Mouse (Mus musculus) embryonic facial prominence, embryonic 15.5 days (tissue): ENCODE results near the gene Cbfb. TPM values are rescaled to one million over a fixed set of nuclear protein-coding genes. Genes with fewer than 3 reads are reported as not detected.
"Not testable (repeated sequence)": the region's sequence is repeated elsewhere in the genome, so short reads cannot be mapped to it uniquely, and the experiment has no call there.

Experiments used
- ATAC-seq: fragments of 200-750 bp; cut with Nextera tagmentation; 2 replicates; pipeline ENCODE4 v1.8.0; 2017; ENCODE audit warnings: low read depth, moderate TSS enrichment; ENCODE audit not compliant: insufficient number of reproducible peaks, low FRiP score, low TSS enrichment
- H3K27ac ChIP-seq: fragments of 300-500 bp; sonication (generic); replicated peaks from 2 replicates; pipeline ENCODE4 v1.5.1; 2015; ENCODE audit warnings: mild to moderate bottlenecking, inconsistent platforms
- H3K27me3 ChIP-seq: fragments of 300-500 bp; sonication (generic); 2 replicates; pipeline ENCODE4 v1.6.1; 2015; ENCODE audit warnings: inconsistent platforms
- H3K36me3 ChIP-seq: fragments of 300-500 bp; sonication (generic); 2 replicates; pipeline ENCODE4 v1.6.1; 2015; ENCODE audit warnings: mild to moderate bottlenecking, inconsistent platforms
- H3K4me1 ChIP-seq: fragments of 300-500 bp; sonication (generic); 2 replicates; pipeline ENCODE4 v1.6.1; 2015; ENCODE audit warnings: inconsistent platforms
- H3K4me2 ChIP-seq: fragments of 300-500 bp; sonication (generic); replicated peaks from 2 replicates; pipeline ENCODE4 v1.6.1; 2015; ENCODE audit warnings: mild to moderate bottlenecking, inconsistent platforms
- H3K4me3 ChIP-seq: fragments of 300-500 bp; sonication (generic); replicated peaks from 2 replicates; pipeline ENCODE4 v1.5.1; 2015; ENCODE audit warnings: mild to moderate bottlenecking, inconsistent platforms
- H3K9ac ChIP-seq: fragments of 300-500 bp; sonication (generic); 2 replicates; pipeline ENCODE4 v1.6.1; 2015; ENCODE audit warnings: inconsistent platforms
- H3K9me3 ChIP-seq: fragments of 300-500 bp; sonication (generic); replicated peaks from 2 replicates; pipeline ENCODE4 v1.6.1; 2016; ENCODE audit warnings: inconsistent platforms
- WGBS: fragments of 180-500 bp; shearing (Covaris S2); methylation state at CpG from one replicate; pipeline ENCODE4 v1.1.7; 2015; 5-methylcytosine and 5-hydroxymethylcytosine counted together
- polyA plus RNA-seq: library from polyadenylated mRNA; unstranded; fragments of >200 nt; fragmentation: Nextera tagmentation; extraction: Ambion mirVana; gene quantifications from 2 replicates; pipeline ENCODE4 v1.2.1, GENCODE M21; 2015

Cbfb gene
- polyA plus RNA-seq, 1 experiment from 2014 or later = 79.1 TPM

GRCm38 (mm10) chr8:105225272-105225593 is 54.8 kb downstream of the Cbfb start:
- H3K9ac ChIP-seq = peak overlapping the region; percentile 82
- H3K4me2 ChIP-seq = peak overlapping the region; percentile 79
- peak overlapping the region; percentile 84 for H3K4me3 ChIP-seq
- no peaks in the 10 kb centered on the region for H3K36me3 ChIP-seq
- ATAC-seq = no peak
- no peaks in the 10 kb centered on the region for H3K27me3 ChIP-seq
- peaks cover 16% of the 10 kb centered on the region for H3K4me1 ChIP-seq
- no peaks in the 10 kb centered on the region for H3K9me3 ChIP-seq
- peak overlapping the region; percentile 91 for H3K27ac ChIP-seq
- 0% methylated on average over 27 of the region's 27 CpGs for WGBS

- no peaks in the 10 kb centered on the region for H3K36me3 ChIP-seq
- no peak overlapping the region for H3K27ac ChIP-seq
- no peak for ATAC-seq
- H3K4me3 ChIP-seq = peak overlapping the region; percentile 84
- H3K27me3 ChIP-seq = no peaks in the 10 kb centered on the region
- H3K4me2 ChIP-seq = peak overlapping the region; percentile 79
- H3K9me3 ChIP-seq = no peaks in the 10 kb centered on the region
- WGBS = 25% methylated on average over 6 of the region's 6 CpGs
- peaks cover 16% of the 10 kb centered on the region for H3K4me1 ChIP-seq
- H3K9ac ChIP-seq = peak overlapping the region; percentile 82; the same call in 1 of the 2 replicates
These were observed 55.4 kb downstream of the Cbfb start for GRCm38 (mm10) chr8:105225917-105226316.

- no peaks in the 10 kb centered on the region for H3K9me3 ChIP-seq
- H3K36me3 ChIP-seq = peaks cover 18% of the 10 kb centered on the region
- no peak overlapping the region for H3K27ac ChIP-seq
- no peaks in the 10 kb centered on the region for H3K4me1 ChIP-seq
- H3K4me3 ChIP-seq = no peak overlapping the region
- H3K4me2 ChIP-seq = no peak overlapping the region
- no peak overlapping the region for H3K9ac ChIP-seq
- 78% methylated on average over 12 of the region's 12 CpGs for WGBS
- no peak for ATAC-seq
- H3K27me3 ChIP-seq = no peaks in the 10 kb centered on the region
These were observed 61.2 kb downstream of the Cbfb start for GRCm38 (mm10) chr8:105231503-105232320.

- not testable (repeated sequence) for H3K9me3 ChIP-seq, ATAC-seq, H3K27ac ChIP-seq, H3K4me3 ChIP-seq, H3K9ac ChIP-seq, H3K27me3 ChIP-seq, H3K4me2 ChIP-seq, H3K4me1 ChIP-seq
- peaks cover 19% of the 10 kb centered on the region for H3K36me3 ChIP-seq
- 76% methylated on average over 4 of the region's 4 CpGs for WGBS
These were observed 61.8 kb downstream of the Cbfb start for GRCm38 (mm10) chr8:105232321-105232693.

- 61% methylated on average over 1 of the region's 1 CpGs for WGBS
- ATAC-seq = no peak
These were observed 62.9 kb downstream of the Cbfb start for GRCm38 (mm10) chr8:105233126-105233935.

GRCm38 (mm10) chr8:105235206-105235605 is 64.7 kb downstream of the Cbfb start:
- no peak overlapping the region for H3K9ac ChIP-seq
- 69% methylated on average over 1 of the region's 1 CpGs for WGBS
- no peaks in the 10 kb centered on the region for H3K27me3 ChIP-seq
- H3K9me3 ChIP-seq = no peaks in the 10 kb centered on the region
- H3K4me2 ChIP-seq = no peak overlapping the region
- no peaks in the 10 kb centered on the region for H3K4me1 ChIP-seq
- H3K27ac ChIP-seq = no peak overlapping the region
- no peak overlapping the region for H3K4me3 ChIP-seq
- H3K36me3 ChIP-seq = peaks cover 41% of the 10 kb centered on the region
- ATAC-seq = no peak

More at GRCm38 (mm10) chr8:105233126-105233935, 62.9 kb downstream of the Cbfb start:
- Histone ChIP-seq H3K4me3 (no peak overlapping the region), H3K4me2 (no peak overlapping the region), H3K36me3 (peaks cover 24% of the 10 kb centered on the region), H3K27me3 (no peaks in the 10 kb centered on the region), H3K4me1 (no peaks in the 10 kb centered on the region), H3K9ac (no peak overlapping the region), H3K27ac (no peak overlapping the region), H3K9me3 (no peaks in the 10 kb centered on the region)

GRCm38 (mm10) chr8:105237442-105238142 is 67.1 kb downstream of the Cbfb start:
- Histone ChIP-seq H3K9ac (no peak overlapping the region), H3K36me3 (peaks cover 57% of the 10 kb centered on the region), H3K27ac (no peak overlapping the region), H3K4me3 (no peak overlapping the region), H3K9me3 (no peaks in the 10 kb centered on the region), H3K4me2 (no peak overlapping the region), H3K27me3 (no peaks in the 10 kb centered on the region), H3K4me1 (no peaks in the 10 kb centered on the region)
- WGBS = 90% methylated on average over 14 of the region's 14 CpGs
- ATAC-seq = no peak

- ATAC-seq = no peak
- Histone ChIP-seq H3K27ac (no peak overlapping the region), H3K36me3 (peaks cover 51% of the 10 kb centered on the region), H3K4me1 (no peaks in the 10 kb centered on the region), H3K27me3 (no peaks in the 10 kb centered on the region), H3K4me3 (no peak overlapping the region), H3K9ac (no peak overlapping the region), H3K9me3 (no peaks in the 10 kb centered on the region), H3K4me2 (no peak overlapping the region)
- WGBS = 94% methylated on average over 7 of the region's 7 CpGs
These were observed 70.5 kb downstream of the Cbfb start for GRCm38 (mm10) chr8:105241016-105241415.

GRCm38 (mm10) chr8:105251954-105252353 is 81.5 kb downstream of the Cbfb start:
- Histone ChIP-seq H3K4me1 (peaks cover 27% of the 10 kb centered on the region), H3K9me3 (no peaks in the 10 kb centered on the region), H3K9ac (no peak overlapping the region), H3K4me3 (no peak overlapping the region), H3K27ac (no peak overlapping the region), H3K4me2 (no peak overlapping the region), H3K27me3 (peaks cover 3% of the 10 kb centered on the region; the same call in 1 of the 2 replicates), H3K36me3 (peaks cover 56% of the 10 kb centered on the region)
- no peak for ATAC-seq
- WGBS = 87% methylated on average over 6 of the region's 6 CpGs

- Histone ChIP-seq H3K4me3 (peak overlapping the region; percentile 67; the same call in 1 of the 2 replicates), H3K27ac (no peak overlapping the region), H3K9me3 (no peaks in the 10 kb centered on the region), H3K27me3 (peaks cover 6% of the 10 kb centered on the region), H3K4me2 (peak overlapping the region; percentile 92), H3K36me3 (peaks cover 52% of the 10 kb centered on the region), H3K9ac (no peak overlapping the region), H3K4me1 (peaks cover 27% of the 10 kb centered on the region)
- no peak for ATAC-seq
- WGBS = 83% methylated on average over 10 of the region's 10 CpGs
These were observed 82.4 kb downstream of the Cbfb start for GRCm38 (mm10) chr8:105252680-105253537.
